Mouse (Mus musculus): ENCODE measurements around the gene 3110082J24Rik.
A peak's percentile ranks its signal among the peaks of the same experiment; 100 is the strongest.
"Not testable (repeated sequence)": the region's sequence is repeated elsewhere in the genome, so short reads cannot be mapped to it uniquely, and the experiment has no call there.

Gene 3110082J24Rik

DNA sequence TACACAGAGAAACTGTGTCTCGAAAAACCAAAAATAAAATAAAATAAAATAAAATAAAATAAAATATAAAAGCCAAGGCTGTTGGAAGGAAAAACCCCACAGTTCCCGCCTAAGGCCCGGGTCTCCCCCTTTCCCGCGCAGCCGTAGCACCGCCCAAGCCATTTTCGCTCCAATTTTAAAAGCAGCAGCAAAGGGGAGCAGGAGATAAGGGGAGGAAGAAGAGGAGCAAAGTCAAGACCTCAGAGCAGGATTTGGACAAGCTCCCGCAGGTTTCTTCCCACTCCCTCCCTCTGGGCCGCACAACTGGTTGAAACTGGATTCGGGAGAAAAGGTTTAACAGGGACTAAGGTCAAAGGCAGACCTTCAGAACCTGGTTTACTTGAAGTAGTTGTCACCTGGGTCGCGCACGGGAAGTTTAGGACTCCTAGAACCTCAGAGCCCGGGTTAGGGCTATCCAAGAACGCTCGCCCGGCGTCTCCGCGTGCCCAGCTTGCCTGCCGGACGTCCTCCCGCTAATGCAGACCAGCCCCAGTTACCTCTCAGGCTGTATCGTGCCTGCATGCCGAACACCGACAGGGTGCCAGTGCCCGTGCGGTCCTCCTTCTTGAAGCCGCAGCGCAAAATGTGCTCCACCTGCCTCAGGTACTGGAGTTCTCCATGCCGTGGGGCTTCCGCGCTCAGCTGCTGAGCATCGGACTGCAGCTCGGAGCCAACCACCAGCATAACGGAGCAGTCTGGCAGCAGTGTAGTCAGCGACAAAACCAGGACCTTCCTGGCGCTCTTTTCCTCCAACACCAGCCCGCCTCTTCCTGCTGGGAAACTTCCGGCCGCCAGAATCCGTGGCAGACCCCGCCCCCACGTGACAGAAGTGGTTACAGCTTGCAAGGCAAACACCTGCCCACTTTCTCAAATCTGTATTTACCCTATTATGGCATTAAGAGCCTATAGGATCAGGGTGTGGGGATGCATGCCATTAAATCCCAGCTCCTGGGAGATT, 32.8 kb downstream of the 3110082J24Rik start, which contains the start of gene Tyms:
TSS of gene Tyms (minus strand) at position 793 of the 997 bp plus-strand sequence.
- peak; percentile 85 to 86 for DNase-seq (ENCODE audit: low spot score in 2 of 2)

DNA sequence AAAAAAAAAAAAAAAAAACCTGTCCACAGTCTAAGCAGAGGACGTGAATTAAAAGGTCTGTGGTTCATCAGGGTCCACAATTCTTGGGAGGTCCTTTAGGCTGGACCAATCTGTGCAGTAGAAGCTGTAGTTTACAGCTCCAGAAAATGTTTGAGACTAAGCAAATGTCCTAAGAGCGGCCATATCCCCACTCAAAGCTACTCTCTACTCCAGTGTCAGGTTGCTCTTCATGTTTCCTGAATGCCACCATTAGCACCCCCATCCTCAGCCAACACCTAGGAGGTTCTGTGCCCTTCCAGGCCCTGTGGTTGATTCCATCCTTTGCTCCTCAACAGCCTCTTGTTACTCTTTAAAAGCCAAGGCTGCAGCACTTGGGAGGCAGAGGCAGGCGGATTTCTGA, 33.5 kb downstream of the 3110082J24Rik start:
- DNase-seq (ENCODE audit: low spot score in 2 of 2): no peak

- no peak for DNase-seq (ENCODE audit: low spot score in 2 of 2)
Observed at GRCm38 (mm10) chr5:30071677-30072076, 34.2 kb downstream of the 3110082J24Rik start.

GRCm38 (mm10) chr5:30067726-30068125, 38.2 kb downstream of the 3110082J24Rik start:
- no peak for DNase-seq (ENCODE audit: low spot score in 2 of 2)

- not testable (repeated sequence) for DNase-seq (ENCODE audit: low spot score in 2 of 2)
Observed at GRCm38 (mm10) chr5:30059607-30060006, 46.3 kb downstream of the 3110082J24Rik start.

DNA sequence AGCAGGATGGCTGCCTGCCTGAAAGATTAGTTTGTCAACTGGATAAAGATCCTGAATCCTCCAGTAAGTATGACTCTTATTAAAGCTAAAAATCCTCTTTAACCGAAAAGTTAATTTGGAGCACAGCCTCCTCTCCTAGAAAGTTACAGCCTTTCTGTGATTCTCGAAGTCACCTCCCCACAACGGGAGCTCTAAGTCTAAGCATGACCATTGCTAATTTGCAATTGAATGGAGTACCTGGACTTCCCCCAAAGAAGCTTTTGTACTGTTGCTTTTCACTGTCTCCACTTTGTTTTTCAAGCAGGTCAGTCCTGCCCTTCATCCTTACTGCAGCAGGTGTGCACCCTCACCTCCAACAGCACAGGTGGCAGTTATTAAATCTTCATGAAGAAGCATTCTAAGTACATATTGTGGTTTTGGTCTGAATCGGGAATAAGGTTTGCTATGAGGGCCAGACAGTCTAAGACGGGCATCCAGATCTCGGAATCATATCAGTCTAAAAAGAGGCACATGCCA, 47.6 kb downstream of the 3110082J24Rik start:
- no peak for DNase-seq (ENCODE audit: low spot score in 2 of 2)

Data from right cerebral cortex, postnatal 10 days (tissue).